Comparison of ENCODE assay signal across 17 mouse cellular contexts in the genomic region with DNA sequence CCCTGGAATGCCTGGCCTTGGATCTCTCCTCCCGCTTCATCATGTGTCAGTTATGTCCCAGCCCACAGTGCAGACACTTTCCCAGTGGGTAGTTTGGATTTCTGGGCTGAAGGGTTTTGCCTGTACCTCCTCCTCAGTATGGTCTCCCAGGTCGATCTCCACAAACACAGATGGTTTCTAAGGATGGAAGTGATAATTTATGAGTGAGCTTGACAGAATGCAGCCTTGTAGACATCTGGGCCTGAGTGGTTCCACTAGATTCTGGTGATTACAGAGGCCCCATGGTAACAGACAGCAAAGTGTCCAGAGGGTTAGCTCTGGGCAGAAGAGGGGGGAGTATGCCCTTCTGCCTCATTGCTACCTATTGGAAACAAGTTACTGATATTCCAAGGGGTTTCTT.
"Had no signal": no experiment of that assay in that cellular context is flagged by ENCODE, and none has a peak within 500 bp of the region (broad histone marks: within the 10 kb centered on the region; RNA-seq: fewer than 3 reads in every experiment).

No protein-coding gene starts in this region.

- DNase-seq: gastrocnemius, adult 2 months; gastrocnemius, postnatal 10 days; gastrocnemius, postnatal 25 days; heart, adult 18-20 months; heart, postnatal 10 days; heart, postnatal 4 days; kidney, adult 18-20 months; kidney, adult 8-10 months; kidney, postnatal 10 days; kidney, postnatal 25 days; kidney, postnatal 4 days; left cerebral cortex, postnatal 4 days had no signal

- ATAC-seq: hindbrain, embryonic 16.5 days; inflammation-experienced regulatory T-cells, adult 6 months; intestine, embryonic 15.5 days; intestine, postnatal 0 days; liver, embryonic 12.5 days had no signal
